Mouse (Mus musculus) E14TG2a.4 (cell line): ENCODE measurements around the gene Btbd8.

Source experiments
- CTCF ChIP-seq: conservative IDR thresholded peaks from 2 replicates; pipeline ENCODE4 v1.5.1; 2014; ENCODE audit warnings: low read length
- NANOG ChIP-seq: IDR thresholded peaks from 2 replicates; pipeline ENCODE4 v1.6.1; 2014; ENCODE audit warnings: borderline replicate concordance, low read length, mixed read lengths

DNA sequence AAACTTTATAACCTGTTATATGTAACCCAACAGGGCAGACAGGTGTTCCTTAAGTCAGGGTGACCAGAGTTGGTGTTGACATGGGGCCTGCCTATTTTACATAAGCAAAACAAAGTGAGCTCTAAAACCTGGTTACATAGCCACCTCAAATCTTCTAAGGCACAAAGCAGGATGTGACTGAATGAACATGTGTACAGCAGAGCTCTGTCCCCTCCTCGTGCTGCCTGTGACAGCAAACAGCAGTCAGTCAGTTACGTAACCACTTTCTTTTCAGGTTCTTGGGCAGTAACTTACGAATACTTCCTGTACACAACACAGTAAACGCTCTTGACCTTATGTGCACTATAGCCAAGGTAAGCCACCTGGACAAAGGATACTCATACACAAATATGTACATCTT, 108.1 kb downstream of the Btbd8 start:
- TF ChIP-seq CTCF (no peak), NANOG (no peak)
